Comparison of ENCODE assay signal across 21 mouse cellular contexts in genomic region chr7:83394156-83394555, GRCm38 (mm10).
"Had no signal": no experiment of that assay in that cellular context is flagged by ENCODE, and none has a peak within 500 bp of the region (broad histone marks: within the 10 kb centered on the region; RNA-seq: fewer than 3 reads in every experiment).

No protein-coding gene starts in this region.

- ATAC-seq: liver, postnatal 0 days; lung, postnatal 0 days had no signal

- H3K9ac ChIP-seq: liver, embryonic 13.5 days; liver, embryonic 15.5 days; liver, postnatal 0 days; lung, embryonic 15.5 days; neural tube, embryonic 12.5 days; stomach, embryonic 15.5 days had no signal

- H3K9me3 ChIP-seq: liver, embryonic 13.5 days; liver, embryonic 15.5 days; lung, embryonic 15.5 days; neural tube, embryonic 12.5 days; stomach, embryonic 15.5 days had no signal

- H3K4me3 ChIP-seq: liver, embryonic 13.5 days; liver, embryonic 15.5 days; lung, embryonic 15.5 days; neural tube, embryonic 12.5 days; stomach, embryonic 15.5 days had no signal

- H3K4me1 ChIP-seq: liver, embryonic 13.5 days; liver, embryonic 15.5 days; neural tube, embryonic 12.5 days; stomach, embryonic 15.5 days had no signal

- H3K4me2 ChIP-seq: liver, embryonic 13.5 days; liver, embryonic 15.5 days; lung, embryonic 15.5 days; midbrain, embryonic 11.5 days; neural tube, embryonic 12.5 days; stomach, embryonic 15.5 days had no signal

- DNase-seq: liver, embryonic 13.5 days; liver, postnatal 0 days; lung, adult 2 months; lung, postnatal 14 days; lung, postnatal 36 days; midbrain, embryonic 14.5 days; right cerebral cortex, adult 18-20 months; right cerebral cortex, postnatal 25 days; right cerebral cortex, postnatal 4 days; spleen, adult 18-20 months; thymus, adult 2 months; thymus, postnatal 25 days; thymus, postnatal 4 days had no signal

- H3K27me3 ChIP-seq: liver, embryonic 13.5 days; liver, embryonic 15.5 days; lung, embryonic 15.5 days; neural tube, embryonic 12.5 days; stomach, embryonic 15.5 days had no signal

- H3K27ac ChIP-seq: liver, embryonic 13.5 days; liver, embryonic 15.5 days; lung, embryonic 15.5 days; macrophage; neural tube, embryonic 12.5 days; stomach, embryonic 15.5 days; stomach, postnatal 0 days had no signal

- H3K36me3 ChIP-seq: liver, embryonic 13.5 days; liver, embryonic 15.5 days; lung, embryonic 15.5 days; neural tube, embryonic 12.5 days; stomach, embryonic 15.5 days had no signal
